9 mouse cellular contexts compared by ENCODE assay signal in genomic region chr6:56373046-56373751, GRCm38 (mm10).
DNase-seq lines count a peak whose midpoint lies in the region; ATAC-seq and TF ChIP-seq lines count a peak whose summit lies in the region.
"Had no signal": no experiment of that assay in that cellular context is flagged by ENCODE, and none has a peak within 500 bp of the region (broad histone marks: within the 10 kb centered on the region; RNA-seq: fewer than 3 reads in every experiment).

No protein-coding gene starts in this region.

- H3K79me2 ChIP-seq in CH12.LX (replicated peaks; ENCODE audit: control insufficient read depth, extremely low read depth, insufficient read depth, poor library complexity, severe bottlenecking), result no peaks in the 10 kb centered on the region

- no peak for TF ChIP-seq EP300 in CH12.LX (IDR thresholded peaks at IDR 0.05; ENCODE audit: low read length)

- no peak overlapping the region for H3K4me2 ChIP-seq in intestine, embryonic 15.5 days (replicated peaks)
- no peak overlapping the region for H3K4me2 ChIP-seq in intestine, postnatal 0 days (replicated peaks; ENCODE audit: low read depth)
- no peak overlapping the region for H3K4me2 ChIP-seq in CH12.LX (ENCODE audit: insufficient read depth, low read depth, poor library complexity, severe bottlenecking)
- 0 out of 2 replicates have a peak overlapping the region, but pooled peaks have one; percentile 2 for H3K4me2 ChIP-seq in hindbrain, embryonic 13.5 days

- H3K36me3 ChIP-seq in intestine, embryonic 15.5 days, result no peaks in the 10 kb centered on the region
- H3K36me3 ChIP-seq in intestine, postnatal 0 days (ENCODE audit: control insufficient read depth, insufficient read depth), result no peaks in the 10 kb centered on the region
- no peaks in the 10 kb centered on the region for H3K36me3 ChIP-seq in CH12.LX (replicated peaks in 1 of 2; ENCODE audit: control insufficient read depth in 1 of 2, insufficient read depth in 1 of 2, low read length in 1 of 2)
- H3K36me3 ChIP-seq in hindbrain, embryonic 13.5 days, result no peaks in the 10 kb centered on the region

- no peaks in the 10 kb centered on the region for H3K9me3 ChIP-seq in intestine, embryonic 15.5 days
- H3K9me3 ChIP-seq in intestine, postnatal 0 days (ENCODE audit: control insufficient read depth), result no peaks in the 10 kb centered on the region
- no peaks in the 10 kb centered on the region for H3K9me3 ChIP-seq in CH12.LX (replicated peaks; ENCODE audit: low read length)
- no peaks in the 10 kb centered on the region for H3K9me3 ChIP-seq in hindbrain, embryonic 13.5 days

- DNase-seq in CH12.LX (ENCODE audit: extremely low read depth), result peak; percentile 49
- peak; percentile 33 for DNase-seq in cerebellum, adult 11 months
- no peak for DNase-seq in right cerebral cortex, postnatal 14 days
- no peak for DNase-seq in gastrocnemius, postnatal 14 days
- no peak for DNase-seq in B cell, adult 2 months
- DNase-seq: thymus, postnatal 14 days had no signal

- no peak for TF ChIP-seq RAD21 in CH12.LX (IDR thresholded peaks at IDR 0.05; ENCODE audit: low read depth, low read length)

- ATAC-seq in intestine, embryonic 15.5 days, result peak; percentile 73; the same call in 1 of the 2 replicates
- no peak for ATAC-seq in intestine, postnatal 0 days
- peak; percentile 86 for ATAC-seq in hindbrain, embryonic 13.5 days (ENCODE audit: low FRiP score)

- no peak for TF ChIP-seq POLR2A in CH12.LX (IDR thresholded peaks at IDR 0.05; ENCODE audit: low read depth, low read length)

- 48% methylated on average over 10 of the region's 10 CpGs for WGBS in intestine, embryonic 15.5 days
- WGBS in intestine, postnatal 0 days, result 36% methylated on average over 10 of the region's 10 CpGs
- 41% methylated on average over 10 of the region's 10 CpGs for WGBS in hindbrain, embryonic 13.5 days

- H3K4me3 ChIP-seq in intestine, embryonic 15.5 days (replicated peaks), result no peak overlapping the region
- H3K4me3 ChIP-seq in intestine, postnatal 0 days (ENCODE audit: low read depth, low read length), result no peak overlapping the region
- H3K4me3 ChIP-seq in CH12.LX (replicated peaks in 1 of 3; ENCODE audit: low read depth in 2 of 3, low read length in 2 of 3, poor library complexity in 1 of 3), result no peak overlapping the region
- no peak overlapping the region for H3K4me3 ChIP-seq in hindbrain, embryonic 13.5 days

- no peak overlapping the region for H3K9ac ChIP-seq in intestine, embryonic 15.5 days
- H3K9ac ChIP-seq in intestine, postnatal 0 days (ENCODE audit: low read depth, low read length), result no peak overlapping the region
- H3K9ac ChIP-seq in CH12.LX (ENCODE audit: insufficient read depth, low read depth), result no peak overlapping the region
- H3K9ac ChIP-seq in hindbrain, embryonic 13.5 days, result no peak overlapping the region

- in situ Hi-C loops in CH12.LX (cut with MboI; ENCODE audit: low pct_ligation_motif_present, low pct_unique_long_range_greater_than_20kb, low sequenced_read_pairs), result loop anchor here (25.0 kb wide), 1 partner anchor 339 kb away; the partner anchor contains the start of genes Avl9 and Lsm5

- H3K27me3 ChIP-seq in intestine, embryonic 15.5 days (replicated peaks), result no peaks in the 10 kb centered on the region
- H3K27me3 ChIP-seq in intestine, postnatal 0 days (replicated peaks; ENCODE audit: control insufficient read depth, insufficient read depth, low read length), result no peaks in the 10 kb centered on the region
- H3K27me3 ChIP-seq in CH12.LX (replicated peaks), result no peaks in the 10 kb centered on the region
- no peaks in the 10 kb centered on the region for H3K27me3 ChIP-seq in hindbrain, embryonic 13.5 days

- TF ChIP-seq CTCF in intestine, postnatal 0 days (IDR thresholded peaks at IDR 0.05; ENCODE audit: low read depth), result no peak
- no peak for TF ChIP-seq CTCF in CH12.LX (conservative IDR thresholded peaks at IDR 0.05 in 1 of 2, IDR thresholded peaks at IDR 0.05 in 1 of 2; ENCODE audit: low read depth in 2 of 2, low read length in 2 of 2)

- dilution Hi-C loops in CH12.LX (cut with MboI; ENCODE audit: extremely low pct_ligation_motif_present, extremely low pct_unique_long_range_greater_than_20kb, low sequenced_read_pairs), result no loop called here

- H3K4me1 ChIP-seq in intestine, embryonic 15.5 days (replicated peaks), result no peaks in the 10 kb centered on the region
- no peaks in the 10 kb centered on the region for H3K4me1 ChIP-seq in intestine, postnatal 0 days (replicated peaks; ENCODE audit: control insufficient read depth, insufficient read depth, low read length)
- peaks cover 11 to 61% of the 10 kb centered on the region in 2 experiments for H3K4me1 ChIP-seq in CH12.LX (ENCODE audit: control insufficient read depth in 1 of 2, insufficient read depth in 2 of 2)
- H3K4me1 ChIP-seq in hindbrain, embryonic 13.5 days (replicated peaks), result peaks cover 20% of the 10 kb centered on the region

- intact Hi-C loops in gastrocnemius, postnatal 14 days (cut with DNase I; ENCODE audit: low total_unique reads), result no loop called here

- H3K27ac ChIP-seq in intestine, embryonic 15.5 days, result no peak overlapping the region
- H3K27ac ChIP-seq in intestine, postnatal 0 days (ENCODE audit: low read depth, low read length), result no peak overlapping the region
- H3K27ac ChIP-seq in CH12.LX (ENCODE audit: insufficient read depth, low read depth), result no peak overlapping the region
- H3K27ac ChIP-seq in hindbrain, embryonic 13.5 days, result peak overlapping the region; percentile 76

TF ChIP-seq in CH12.LX, 34 proteins besides CTCF, POLR2A, EP300 and RAD21:
- TF ChIP-seq MEF2A (IDR thresholded peaks at IDR 0.05; ENCODE audit: borderline replicate concordance, low read depth, low read length), result peak; percentile 22; the same call in 1 of the 2 replicates
- no peak for TF ChIP-seq JUN (IDR thresholded peaks at IDR 0.05; ENCODE audit: insufficient read depth, low read depth, low read length)
- TF ChIP-seq ETS1 (conservative IDR thresholded peaks at IDR 0.05; ENCODE audit: low read depth, low read length), result peak; percentile 72
- TF ChIP-seq ZNF384 (IDR thresholded peaks at IDR 0.05; ENCODE audit: low read depth, low read length), result peak; percentile 92
- TF ChIP-seq MAX (IDR thresholded peaks at IDR 0.05; ENCODE audit: low read length), result 0 out of 2 replicates have a peak, but pooled peaks have one; percentile 5
- TF ChIP-seq POLR2AphosphoS2 (IDR thresholded peaks at IDR 0.05; ENCODE audit: low read depth, low read length), result no peak
- TF ChIP-seq BHLHE40 (IDR thresholded peaks at IDR 0.05; ENCODE audit: low read depth, low read length), result peak; percentile 53
- TF ChIP-seq CHD2 (IDR thresholded peaks at IDR 0.05; ENCODE audit: low read length), result no peak
- TF ChIP-seq TCF12 (IDR thresholded peaks at IDR 0.05; ENCODE audit: low read depth, low read length), result 0 out of 2 replicates have a peak, but pooled peaks have one; percentile 50

Comparison
In these comparisons a context has a peak if more than half of its experiments do, and no peak if none do; other contexts are left out.
1. DNase-seq: peak in CH12.LX (single experiment) and cerebellum, adult 11 months (single experiment); none in right cerebral cortex, postnatal 14 days (single experiment), gastrocnemius, postnatal 14 days (single experiment) and B cell, adult 2 months (0 of 2).